Mouse (Mus musculus): ENCODE data around the gene Rapgef6.

DNA sequence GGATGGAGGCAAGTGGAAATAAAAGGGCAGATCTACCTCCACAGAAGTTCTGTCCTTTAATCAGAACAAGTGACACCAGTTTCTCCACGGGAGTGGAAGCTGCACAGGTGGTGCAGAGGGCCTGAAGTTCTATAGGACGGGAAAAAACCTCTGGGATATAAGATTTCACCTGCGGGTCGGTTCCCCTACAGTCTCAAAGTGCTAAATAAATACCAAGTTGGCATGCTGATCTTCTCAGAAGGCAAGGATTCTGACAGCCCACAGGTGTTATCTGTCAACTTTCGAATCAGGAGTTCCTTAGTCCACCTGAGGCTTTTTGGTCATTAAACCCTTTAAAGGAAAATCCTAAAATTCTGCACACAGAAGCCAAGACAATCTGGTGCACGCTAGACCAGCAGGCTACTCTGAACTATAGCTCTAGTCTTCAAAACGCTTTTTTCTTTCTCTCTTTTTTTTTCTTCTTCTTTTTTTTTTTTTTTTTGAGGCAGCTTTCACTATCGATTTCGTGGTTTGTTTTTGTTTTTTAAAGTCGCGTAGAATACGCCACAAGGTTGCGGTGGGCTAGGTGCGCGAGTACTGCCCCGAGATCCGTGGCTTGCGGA, 619 bp upstream of the Rapgef6 start:
- TF ChIP-seq POLR2A (IDR thresholded peaks at IDR 0.05; ENCODE audit: insufficient read depth, low read depth, low read length) (no peak), EP300 (IDR thresholded peaks at IDR 0.05; ENCODE audit: insufficient read depth, low read depth, low read length) (no peak), CTCF (IDR thresholded peaks at IDR 0.05) (no peak)

Measured in heart, adult 2 months (tissue).